Mouse (Mus musculus) bone marrow macrophage, adult 2 months (primary cell): Measurements from ENCODE around the gene Trit1. TPM values are rescaled to one million over a fixed set of nuclear protein-coding genes. Genes with fewer than 3 reads are reported as not detected.
A peak's percentile ranks its signal among the peaks of the same experiment; 100 is the strongest.

Experiments
- H3K27ac ChIP-seq: 2 replicates; pipeline ENCODE4 v1.5.1; 2012; ENCODE audit warnings: low read depth, low read length; ENCODE audit not compliant: insufficient read depth
- H3K4me1 ChIP-seq: 2 replicates; pipeline ENCODE4 v1.6.1; 2012; ENCODE audit warnings: low read length; ENCODE audit not compliant: control insufficient read depth, insufficient read depth
- H3K4me3 ChIP-seq: 2 replicates; pipeline ENCODE4 v1.5.1; 2012; ENCODE audit warnings: mild to moderate bottlenecking, low read length, moderate library complexity; ENCODE audit not compliant: insufficient read depth
- CTCF ChIP-seq: IDR thresholded peaks from 2 replicates; pipeline ENCODE4 v1.5.1; 2012; ENCODE audit warnings: low read depth, mild to moderate bottlenecking, low read length, moderate library complexity
- POLR2A ChIP-seq: IDR thresholded peaks from 2 replicates; pipeline ENCODE4 v1.6.1; 2012; ENCODE audit warnings: mild to moderate bottlenecking, low read depth, low read length, borderline replicate concordance
- polyA plus RNA-seq: library from polyadenylated mRNA; stranded (reverse); fragments of >200 nt; gene quantifications from 2 replicates; pipeline ENCODE4 v1.2.4, GENCODE M21; 2012; ENCODE audit not compliant: missing spikeins, insufficient read depth, insufficient read length

The Trit1 gene
- polyA plus RNA-seq, 1 experiment, result 12.5 TPM

DNA sequence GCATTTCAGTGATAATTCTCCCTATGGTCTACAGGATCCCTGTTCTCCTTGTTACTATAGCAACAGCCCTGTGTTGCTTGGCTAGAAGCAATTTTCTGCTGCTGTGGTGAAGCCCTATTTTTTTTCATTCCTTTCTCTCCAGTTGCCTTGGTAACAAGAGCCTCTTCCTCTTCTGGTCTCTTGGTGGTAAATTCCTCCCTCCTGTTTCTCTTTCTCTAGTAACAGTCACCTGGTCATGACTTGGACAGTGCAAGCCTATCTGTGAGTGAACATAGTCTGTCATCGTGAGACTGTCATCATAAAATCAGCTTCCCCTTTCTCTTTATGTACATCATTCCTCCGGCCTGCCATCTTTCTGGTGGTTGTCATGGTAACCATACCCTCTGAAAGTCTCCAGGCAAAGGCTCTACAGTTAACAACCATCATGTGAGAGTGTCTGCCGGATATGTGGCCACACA lies 2.4 kb upstream of the Trit1 start:
- H3K4me3 ChIP-seq, result no peak overlapping the region
- H3K4me1 ChIP-seq, result peaks cover 13% of the 10 kb centered on the region
- H3K27ac ChIP-seq, result no peak overlapping the region
- no peak for TF ChIP-seq CTCF

DNA sequence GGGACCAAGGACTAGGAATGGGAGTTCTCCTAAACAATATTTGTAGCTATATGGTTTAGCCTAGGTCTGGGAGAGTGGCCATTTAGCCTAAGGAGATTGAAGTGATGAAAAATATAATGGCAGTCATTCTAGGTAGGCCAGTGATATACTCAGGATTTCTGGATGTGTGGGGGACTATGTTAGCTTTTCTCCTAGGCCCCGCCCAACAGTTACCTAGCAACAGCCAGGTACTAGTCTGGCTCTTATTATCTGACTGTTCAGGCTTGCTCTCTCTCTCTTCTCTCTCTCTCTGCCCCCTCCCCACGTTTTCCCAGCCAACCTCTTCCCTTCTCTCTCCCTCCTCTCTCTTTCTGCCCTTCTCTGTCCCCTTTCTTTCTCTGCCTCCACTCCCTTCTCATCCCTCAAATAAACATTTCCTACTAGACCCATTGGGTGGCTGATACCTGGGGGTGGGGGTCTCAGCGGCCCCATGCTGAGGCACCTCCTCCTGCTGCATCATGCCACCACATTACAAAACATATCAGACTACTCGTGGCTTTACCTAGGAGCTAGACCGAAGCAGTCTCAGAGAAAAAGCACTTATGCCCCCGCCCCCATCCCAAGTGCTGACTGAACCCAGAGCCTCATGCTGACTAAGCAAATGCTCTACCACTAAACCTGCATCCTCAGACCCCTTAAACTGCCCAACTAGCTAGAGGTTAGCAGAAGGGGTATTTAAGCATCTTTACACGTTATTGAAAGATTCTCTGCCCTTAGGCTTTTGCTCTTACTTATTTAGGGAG lies 1.7 kb upstream of the Trit1 start:
- TF ChIP-seq CTCF, result no peak
- Histone ChIP-seq H3K27ac (no peak overlapping the region), H3K4me1 (peaks cover 17% of the 10 kb centered on the region), H3K4me3 (no peak overlapping the region)

DNA sequence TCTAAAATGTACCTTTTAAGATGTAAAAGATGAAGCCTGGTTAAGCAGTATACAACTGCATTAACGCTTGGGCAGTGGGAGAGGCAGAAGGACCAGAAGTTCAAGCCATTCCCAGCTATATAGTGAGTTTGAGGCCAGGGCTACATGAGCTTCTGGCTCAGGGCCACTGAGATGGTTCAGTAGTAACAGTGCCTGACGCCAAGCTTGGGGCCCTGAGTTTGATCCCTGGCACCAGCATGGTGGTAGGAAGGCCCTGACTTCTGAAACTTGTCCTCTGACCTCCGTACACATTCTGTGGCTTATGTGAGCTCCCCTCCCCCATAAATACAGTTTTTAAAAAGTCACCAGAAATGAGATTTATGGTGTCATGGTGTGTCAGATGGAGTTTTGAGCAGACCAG lies 5.2 kb downstream of the Trit1 start:
- no peak for TF ChIP-seq POLR2A
- no peak for TF ChIP-seq CTCF
- Histone ChIP-seq H3K4me1 (peaks cover 30% of the 10 kb centered on the region), H3K27ac (no peak overlapping the region), H3K4me3 (no peak overlapping the region)

- TF ChIP-seq POLR2A (no peak), CTCF (no peak)
- peaks cover 40% of the 10 kb centered on the region for H3K4me1 ChIP-seq
- H3K27ac ChIP-seq, result no peak overlapping the region
- no peak overlapping the region for H3K4me3 ChIP-seq
Measured at GRCm38 (mm10) chr4:123022896-123023295, 6.5 kb downstream of the Trit1 start.

GRCm38 (mm10) chr4:123025418-123025817 lies 9.0 kb downstream of the Trit1 start:
- TF ChIP-seq CTCF (no peak), POLR2A (no peak)
- Histone ChIP-seq H3K4me3 (no peak overlapping the region), H3K27ac (peak overlapping the region; percentile 73), H3K4me1 (peaks cover 23% of the 10 kb centered on the region)

DNA sequence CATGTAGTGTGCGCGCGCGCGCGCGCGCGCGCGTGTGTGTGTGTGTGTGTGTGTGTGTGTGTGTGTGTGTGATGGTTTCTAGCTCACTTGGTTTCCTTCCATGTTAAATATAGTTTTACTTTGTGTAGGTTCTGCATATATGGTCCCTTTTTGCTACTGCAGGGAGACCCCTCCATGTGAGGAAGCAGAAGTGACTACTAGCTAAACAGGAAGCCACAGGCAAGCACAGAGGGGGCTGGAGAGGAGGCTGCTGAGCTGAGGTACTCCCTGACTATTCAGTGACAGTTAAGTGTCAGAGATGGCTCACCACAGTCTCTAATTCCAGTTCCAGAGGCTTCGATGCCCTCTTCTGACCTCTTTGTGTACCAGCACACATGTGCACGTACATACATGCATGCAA lies 9.8 kb downstream of the Trit1 start:
- peak overlapping the region; percentile 23; the same call in 1 of the 2 replicates for H3K4me3 ChIP-seq
- TF ChIP-seq POLR2A, result no peak
- no peak for TF ChIP-seq CTCF
- H3K27ac ChIP-seq, result peak overlapping the region; percentile 91
- H3K4me1 ChIP-seq, result peaks cover 23% of the 10 kb centered on the region

GRCm38 (mm10) chr4:123026597-123026996 lies 10.2 kb downstream of the Trit1 start:
- Histone ChIP-seq H3K27ac (peak overlapping the region; percentile 91), H3K4me3 (peak overlapping the region; percentile 23; the same call in 1 of the 2 replicates), H3K4me1 (peaks cover 23% of the 10 kb centered on the region)
- TF ChIP-seq POLR2A, result no peak
- TF ChIP-seq CTCF, result no peak

- Histone ChIP-seq H3K4me1 (peaks cover 3% of the 10 kb centered on the region), H3K27ac (no peak overlapping the region), H3K4me3 (no peak overlapping the region)
- TF ChIP-seq POLR2A (no peak), CTCF (no peak)
Measured at GRCm38 (mm10) chr4:123034841-123035240, 18.4 kb downstream of the Trit1 start.

DNA sequence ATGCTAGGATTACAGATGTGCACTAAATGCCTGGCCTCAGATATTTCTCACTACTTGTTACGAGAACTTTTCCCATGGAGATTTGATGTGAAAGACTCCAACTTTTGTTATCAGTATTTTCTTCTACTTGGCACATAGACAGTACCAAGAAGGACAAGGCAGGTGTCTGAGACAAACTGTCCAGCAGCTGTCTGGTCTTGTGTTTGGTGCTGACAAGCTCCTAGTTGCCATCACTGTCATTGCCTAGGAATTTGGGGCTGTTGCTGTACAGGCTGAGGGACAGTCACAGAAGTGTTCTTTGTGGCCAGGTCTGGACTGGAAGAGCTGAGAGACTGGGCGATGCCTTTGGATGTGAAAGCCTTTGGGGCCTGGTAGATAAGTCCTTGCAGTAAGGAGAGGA lies 19.2 kb downstream of the Trit1 start:
- TF ChIP-seq POLR2A (no peak), CTCF (no peak)
- H3K4me1 ChIP-seq, result peaks cover 3% of the 10 kb centered on the region
- no peak overlapping the region for H3K4me3 ChIP-seq
- no peak overlapping the region for H3K27ac ChIP-seq

DNA sequence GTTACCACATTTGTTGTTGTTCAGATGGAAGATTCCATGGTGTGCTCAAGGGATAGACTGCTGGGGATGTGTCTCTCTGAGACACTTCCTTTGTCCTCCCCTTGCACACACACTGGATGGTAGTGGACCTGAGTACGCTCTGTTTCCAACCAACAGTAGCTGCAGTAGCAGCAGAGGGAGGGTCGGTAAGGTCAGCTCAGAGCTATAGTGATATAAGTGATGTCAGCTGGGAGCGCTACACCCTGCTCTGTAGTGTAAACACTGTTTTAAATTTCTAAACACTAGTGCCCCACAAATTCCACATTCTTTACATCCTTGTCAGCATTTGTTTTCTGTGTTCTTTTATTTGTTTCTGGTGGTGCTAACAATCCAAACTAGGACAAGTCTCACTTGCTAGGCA lies 20.3 kb downstream of the Trit1 start:
- Histone ChIP-seq H3K4me3 (no peak overlapping the region), H3K27ac (no peak overlapping the region), H3K4me1 (peaks cover 3% of the 10 kb centered on the region)
- TF ChIP-seq POLR2A (no peak), CTCF (no peak)
